Mouse (Mus musculus): ENCODE measurements around the gene Olfr1009.

- TF ChIP-seq CTCF (conservative IDR thresholded peaks at IDR 0.05; ENCODE audit: low read length) (no peak), POU5F1 (IDR thresholded peaks at IDR 0.05; ENCODE audit: borderline replicate concordance, low read length) (no peak)
Observed at GRCm38 (mm10) chr2:85762666-85763065, 47.4 kb downstream of the Olfr1009 start, which contains the start of gene Olfr1012.

Measured in E14TG2a.4 (cell line).